Mouse (Mus musculus): Measurements from ENCODE around the gene Ptx4.
"Not testable (repeated sequence)": the region's sequence is repeated elsewhere in the genome, so short reads cannot be mapped to it uniquely, and the experiment has no call there.

The Ptx4 gene

DNA sequence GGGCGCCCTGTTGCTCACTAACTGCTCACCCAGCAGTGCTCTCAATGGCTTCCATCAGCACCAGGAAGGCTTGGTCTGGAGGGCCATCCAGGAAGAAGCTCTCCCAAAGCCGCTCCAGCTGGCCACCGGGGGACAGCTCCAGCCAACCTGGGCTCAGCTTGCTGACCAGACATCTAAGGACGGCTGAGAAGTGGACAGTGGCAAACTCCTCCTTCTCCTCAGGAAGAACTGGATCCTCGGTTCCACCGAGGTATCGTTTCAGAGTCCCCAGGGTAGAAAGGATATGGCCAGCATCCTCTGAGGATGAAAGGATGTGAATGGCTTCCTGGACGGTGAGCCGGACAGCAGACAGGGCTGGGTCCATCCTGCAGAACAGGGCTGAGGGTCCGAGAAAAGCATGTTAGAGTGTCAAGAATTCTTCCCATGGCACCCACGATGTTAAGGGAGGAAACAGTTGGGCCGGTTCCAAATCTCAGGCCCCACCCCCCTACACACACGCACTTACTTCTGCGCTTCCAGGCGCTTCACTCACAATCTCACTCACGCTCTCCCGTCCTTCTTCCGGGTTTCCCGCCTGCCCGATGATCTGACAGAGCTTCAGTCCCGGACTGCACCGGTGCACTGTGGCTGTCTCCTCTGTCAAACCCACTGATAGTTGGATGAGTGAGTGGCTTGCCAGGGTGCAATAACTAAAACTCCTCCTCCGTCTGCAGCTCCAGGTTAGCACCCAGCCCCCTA is 5.5 kb upstream of the Ptx4 start:
- in situ Hi-C loops (cut with MboI, MseI) = loop anchor here (5.0 kb wide), 1 partner anchor 157 kb away; the partner anchor contains the start of gene Ube2i

DNA sequence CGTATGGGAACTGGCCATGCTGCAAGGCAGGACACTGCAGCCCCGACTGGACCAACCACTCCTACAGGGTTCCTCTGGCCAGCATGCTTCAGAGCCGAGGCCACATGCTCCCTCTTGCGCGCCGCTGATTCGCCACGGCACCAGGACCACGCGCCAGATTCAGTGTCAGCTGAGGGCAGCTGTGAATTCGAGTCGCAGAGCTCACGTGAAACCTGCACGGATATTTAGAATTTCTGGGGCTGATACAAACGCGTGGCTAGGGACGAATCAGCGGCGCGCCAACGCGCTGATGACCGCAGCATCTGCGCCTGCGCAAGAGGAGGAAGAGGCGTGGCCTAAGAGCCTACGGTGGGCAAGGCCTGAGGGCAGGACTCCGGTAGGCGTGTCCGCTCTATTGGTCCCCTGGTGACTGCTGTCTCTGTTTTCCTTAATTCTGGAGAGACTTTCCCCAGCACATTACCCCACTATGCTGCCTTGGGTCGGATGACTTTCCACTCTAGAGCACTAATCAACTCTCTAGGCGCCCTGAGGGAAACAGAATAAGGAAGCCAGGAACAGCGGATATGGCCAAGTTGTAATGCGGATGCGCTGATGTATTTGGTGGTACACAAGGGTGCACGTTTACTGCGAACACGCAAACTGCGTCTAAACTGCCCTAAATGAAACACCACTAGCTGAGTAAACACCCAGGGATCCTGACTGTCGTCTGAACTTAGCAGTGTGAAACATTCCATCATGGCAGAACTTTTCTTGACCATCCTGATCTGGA is 4.7 kb upstream of the Ptx4 start, which contains the start of gene Telo2:
Gene Telo2, minus strand, starts transcription at position 304 of the 769 bp plus-strand sequence.
- in situ Hi-C loops (cut with MboI, MseI) = no loop called here

DNA sequence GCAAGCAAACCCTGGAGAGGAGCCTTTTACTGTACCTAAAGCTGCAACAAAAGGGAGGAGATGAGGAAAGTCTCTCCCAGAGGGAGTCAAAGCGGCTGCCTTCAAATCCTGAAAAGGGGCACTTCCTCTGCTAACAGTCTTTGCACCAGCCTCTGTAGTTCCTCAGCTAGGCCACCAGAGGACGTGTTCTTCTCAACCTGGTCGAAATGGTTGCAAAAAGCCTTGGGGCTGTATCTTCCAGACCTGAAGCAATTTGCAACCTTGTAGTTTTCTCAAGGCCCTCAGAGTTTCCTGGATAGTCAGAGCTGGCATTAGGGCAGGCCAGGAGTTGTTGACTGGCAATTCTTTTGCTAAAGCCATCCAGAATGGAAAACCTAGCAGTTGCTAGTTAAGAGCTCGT is 3.3 kb upstream of the Ptx4 start:
- in situ Hi-C loops (cut with MboI, MseI) = no loop called here

DNA sequence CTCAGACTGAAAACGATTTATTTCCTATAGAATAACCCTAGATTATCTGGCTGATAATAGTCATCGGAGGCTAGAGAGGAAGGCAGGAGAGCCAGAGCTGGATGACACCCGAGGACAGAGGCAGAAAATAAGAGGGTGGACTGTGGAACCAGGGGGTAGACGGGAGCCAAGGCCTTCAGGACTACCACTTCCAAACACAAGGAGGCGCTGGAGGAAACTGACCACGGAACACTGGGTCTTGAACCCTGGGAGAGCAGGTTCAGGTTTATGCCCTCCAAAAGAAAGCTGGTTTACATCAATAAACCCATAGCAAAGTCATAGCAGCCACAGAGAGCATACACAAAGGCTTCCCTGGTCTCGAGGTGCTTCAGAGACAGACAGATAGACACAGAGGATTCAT is 3.4 kb downstream of the Ptx4 start:
- in situ Hi-C loops (cut with MboI, MseI) = no loop called here

DNA sequence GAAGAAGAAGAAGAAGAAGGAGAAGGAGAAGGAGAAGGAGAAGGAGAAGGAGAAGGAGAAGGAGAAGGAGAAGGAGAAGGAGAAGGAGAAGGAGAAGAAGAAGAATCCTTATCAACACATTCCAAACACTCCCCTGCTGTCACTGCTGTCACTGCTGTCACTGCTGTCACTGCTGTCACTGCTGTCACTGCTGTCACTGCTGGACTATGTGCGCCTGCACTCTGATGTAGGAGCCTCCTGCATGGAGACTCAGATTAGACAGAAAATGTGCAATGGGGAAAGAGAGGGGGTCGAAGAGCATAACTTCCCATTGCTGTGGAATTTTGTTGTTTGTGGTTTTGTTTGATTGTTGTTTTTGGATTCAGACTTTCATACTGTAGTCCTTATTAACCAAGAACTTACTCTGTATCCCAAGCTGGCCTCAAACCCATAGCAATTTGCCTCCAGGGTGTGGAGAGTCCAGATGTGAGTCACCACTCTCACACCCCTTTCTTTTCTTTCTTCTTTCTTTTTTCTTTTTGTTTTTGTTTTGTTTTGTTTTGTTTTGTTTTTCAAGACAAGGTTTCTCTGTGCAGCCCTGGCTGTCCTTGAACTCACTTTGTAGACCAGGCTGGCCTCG is 5.0 kb downstream of the Ptx4 start:
- in situ Hi-C loops (cut with MboI, MseI) = not testable (repeated sequence)

DNA sequence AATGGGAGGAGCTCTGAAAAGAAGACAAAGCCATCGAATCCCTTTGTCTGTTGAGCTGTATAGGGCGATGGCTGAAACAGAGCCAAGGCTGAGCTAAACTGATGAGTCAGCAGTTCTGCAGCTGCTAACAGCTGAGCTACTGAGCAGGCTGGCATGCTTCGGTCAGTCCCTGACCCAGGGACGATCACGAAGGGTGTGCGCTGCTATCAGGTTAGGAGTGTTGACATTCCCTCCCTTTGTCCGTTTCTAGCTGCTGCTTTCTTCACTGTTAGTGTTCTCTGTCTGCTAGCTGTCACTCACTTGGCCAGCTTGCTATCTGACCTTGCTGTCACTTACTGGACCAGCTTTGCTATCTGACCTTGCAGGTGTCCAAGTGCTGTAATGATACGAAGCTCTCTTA is 6.5 kb downstream of the Ptx4 start:
- in situ Hi-C loops (cut with MboI, MseI) = no loop called here

DNA sequence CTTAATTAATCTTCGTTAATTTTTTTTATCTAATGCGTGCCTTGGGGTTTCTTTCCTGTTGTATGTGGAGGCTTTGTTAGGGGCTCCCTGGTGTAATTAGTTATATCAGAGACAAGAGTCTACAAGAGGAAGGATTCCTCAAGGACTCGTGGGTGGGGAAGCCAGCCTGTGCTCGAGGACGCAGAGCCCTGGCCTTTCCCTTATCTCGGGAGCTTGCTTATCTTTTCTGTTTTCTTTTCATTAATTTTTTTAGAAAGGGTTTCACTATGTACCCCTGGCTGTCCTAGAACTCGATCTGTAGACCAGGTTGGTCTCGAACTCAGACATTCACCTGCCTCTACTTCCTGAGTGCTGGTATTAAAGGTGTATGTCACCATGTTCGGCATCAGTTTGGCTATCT is 7.1 kb downstream of the Ptx4 start:
- in situ Hi-C loops (cut with MboI, MseI) = no loop called here

DNA sequence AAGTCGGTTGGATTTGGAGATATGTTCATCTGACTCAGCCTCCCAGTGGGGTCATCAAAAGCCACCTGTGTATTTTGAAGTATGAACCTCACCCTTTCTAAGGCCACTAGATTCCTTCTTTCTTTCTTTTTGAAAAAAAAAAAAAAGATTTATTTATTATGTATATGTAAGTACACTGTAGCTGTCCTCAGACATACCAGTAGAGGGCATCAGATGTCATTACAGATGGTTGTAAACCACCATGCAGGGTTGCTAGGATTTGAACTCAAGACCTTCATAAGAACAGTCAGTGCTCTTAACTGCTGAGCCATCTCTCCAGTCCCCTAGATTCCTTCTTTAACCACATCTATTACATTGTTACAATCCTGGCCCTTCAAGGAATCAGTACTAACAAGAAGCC is 9.5 kb downstream of the Ptx4 start:
- in situ Hi-C loops (cut with MboI, MseI) = no loop called here

DNA sequence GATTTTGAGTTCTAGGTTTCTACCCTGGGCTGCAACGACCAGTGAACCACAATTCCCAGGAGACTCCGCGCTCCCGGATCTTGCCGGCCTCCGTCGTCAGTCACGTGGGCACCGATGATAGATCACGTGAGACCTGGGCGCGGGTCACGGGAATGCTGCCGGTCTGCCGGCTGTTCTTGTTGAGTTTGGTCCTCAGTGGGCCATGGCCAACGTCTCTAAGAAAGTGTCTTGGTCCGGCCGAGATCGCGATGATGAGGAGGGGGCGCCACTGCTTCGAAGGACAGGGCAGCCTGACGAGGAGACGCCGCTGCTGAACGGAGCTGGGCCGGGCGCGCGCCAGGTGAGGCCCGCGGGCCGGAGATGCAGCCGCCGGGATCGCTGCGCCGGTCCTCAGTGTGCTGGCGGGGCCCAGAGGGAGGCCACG is 12.7 kb downstream of the Ptx4 start, which contains the start of gene Clcn7:
Gene Clcn7, plus strand, starts transcription at position 117 of the 424 bp plus-strand sequence.
- in situ Hi-C loops (cut with MboI, MseI) = no loop called here

DNA sequence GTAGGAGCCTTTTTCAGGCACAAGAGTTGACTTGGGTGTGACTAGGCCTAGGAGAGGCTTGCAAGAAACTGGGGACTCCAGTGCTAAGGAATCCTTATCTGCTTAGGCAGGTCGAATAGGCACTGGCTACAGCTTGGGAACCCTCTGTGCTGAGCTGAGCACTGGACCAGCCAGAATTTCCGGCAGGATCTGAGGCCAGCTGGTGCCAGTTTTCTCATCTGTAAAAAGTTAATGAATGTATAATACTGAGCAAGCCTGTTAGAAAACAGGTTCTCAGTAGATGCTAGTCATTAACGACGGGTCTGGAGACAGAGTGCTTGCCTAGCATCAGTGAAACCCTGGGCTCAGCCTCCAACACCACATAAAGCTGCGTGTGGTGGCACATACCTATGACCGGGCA is 15.1 kb downstream of the Ptx4 start:
- in situ Hi-C loops (cut with MboI, MseI) = no loop called here

DNA sequence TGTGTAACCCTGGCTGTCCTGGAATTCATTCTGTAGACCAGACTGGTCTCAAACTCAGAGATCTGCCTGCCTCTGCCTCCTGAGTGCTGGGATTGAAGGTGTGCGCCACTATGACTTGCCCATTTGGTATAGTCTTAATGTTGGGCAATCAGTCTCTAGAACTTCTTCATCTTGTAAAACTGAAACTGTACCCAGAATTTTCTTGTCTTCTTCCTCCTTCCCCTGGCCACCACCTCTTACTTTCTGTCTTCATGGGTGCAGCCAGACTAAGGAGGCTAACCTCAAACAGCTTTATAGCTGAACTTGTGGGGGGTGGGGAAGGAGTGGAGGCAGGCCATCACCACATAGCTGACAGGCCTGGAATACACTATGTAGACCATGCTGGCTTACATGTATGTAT is 18.2 kb downstream of the Ptx4 start:
- in situ Hi-C loops (cut with MboI, MseI) = no loop called here

DNA sequence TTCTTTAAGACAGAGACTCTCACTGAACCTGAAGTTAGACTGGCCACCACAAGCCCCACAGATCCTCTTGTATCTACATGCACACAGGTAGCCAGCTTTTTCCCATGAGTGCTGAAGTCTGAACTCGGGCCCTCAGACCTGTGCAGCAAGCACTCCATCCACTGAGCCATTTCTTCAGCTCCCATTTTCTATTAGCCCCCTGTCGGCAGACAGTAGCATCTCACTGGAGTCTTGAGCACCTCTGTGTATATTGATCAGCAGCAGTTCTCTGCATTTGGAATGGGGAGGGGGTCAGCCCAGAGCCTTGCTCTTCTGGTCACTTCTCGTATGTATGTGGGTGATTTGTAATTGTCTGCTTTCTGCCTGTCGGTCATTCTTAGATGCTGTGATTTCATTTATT is 19.4 kb downstream of the Ptx4 start:
- in situ Hi-C loops (cut with MboI, MseI) = no loop called here

DNA sequence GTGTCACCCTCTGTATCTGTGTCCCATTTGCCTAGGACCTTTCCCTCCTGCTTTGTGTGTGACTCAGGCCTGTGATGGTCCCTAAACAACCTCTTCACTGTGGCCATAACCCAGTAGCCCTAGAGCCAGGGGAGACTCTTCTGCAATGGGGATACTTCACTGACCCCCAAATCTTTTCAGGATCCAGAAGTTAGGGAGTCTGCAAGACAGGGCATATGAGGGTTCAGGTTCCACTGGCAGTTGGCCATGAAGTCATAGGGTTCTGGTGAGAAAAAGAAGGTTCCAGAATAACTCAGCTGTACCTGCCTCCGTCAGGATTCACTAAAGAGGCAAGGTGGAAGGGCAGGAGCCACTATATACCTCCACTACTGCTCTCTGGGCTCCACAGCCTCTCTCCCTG is 41.6 kb downstream of the Ptx4 start, which contains the start of gene Ccdc154:
Gene Ccdc154, plus strand, starts transcription at position 301 of the 400 bp plus-strand sequence.
- in situ Hi-C loops (cut with MboI, MseI) = no loop called here

DNA sequence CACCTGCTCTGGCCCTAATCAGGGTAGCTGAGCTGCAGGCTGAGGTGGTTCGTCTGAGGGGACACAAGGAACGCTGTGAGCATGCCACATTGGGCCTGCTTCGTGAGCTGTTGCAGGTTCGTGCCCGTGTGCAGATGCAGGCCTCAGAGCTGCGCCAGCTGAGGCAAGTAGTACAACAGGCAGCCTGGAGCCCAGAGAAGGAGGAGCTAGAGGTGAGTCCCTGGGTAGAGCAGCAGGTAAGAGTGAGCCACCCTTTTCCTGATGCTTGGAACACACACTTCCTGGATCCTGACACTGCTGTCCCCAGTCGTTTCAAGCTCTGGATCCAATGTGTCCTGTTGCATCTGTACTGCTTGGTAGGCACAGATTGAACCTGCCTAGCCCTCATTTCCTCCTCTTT is 42.8 kb downstream of the Ptx4 start:
- in situ Hi-C loops (cut with MboI, MseI) = no loop called here

DNA sequence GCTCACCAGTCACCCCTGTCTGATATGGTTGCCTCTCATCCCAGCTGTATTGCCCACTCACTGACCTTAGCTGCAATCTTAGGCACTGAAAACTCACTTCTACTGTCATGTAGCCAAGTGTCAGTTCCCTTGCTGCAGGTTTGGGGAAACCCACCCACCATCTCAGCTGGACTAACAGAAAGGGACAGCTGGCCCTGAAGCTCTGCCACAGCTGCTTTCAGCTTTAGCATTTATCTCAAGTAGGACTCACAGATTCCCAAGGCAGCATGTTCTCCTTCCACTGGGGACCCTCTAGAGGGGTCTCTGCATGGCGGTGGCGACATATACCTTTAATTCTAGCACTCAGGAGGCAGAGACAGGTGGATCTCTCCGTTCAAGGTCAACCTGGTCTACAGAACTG is 44.2 kb downstream of the Ptx4 start:
- in situ Hi-C loops (cut with MboI, MseI) = no loop called here

DNA sequence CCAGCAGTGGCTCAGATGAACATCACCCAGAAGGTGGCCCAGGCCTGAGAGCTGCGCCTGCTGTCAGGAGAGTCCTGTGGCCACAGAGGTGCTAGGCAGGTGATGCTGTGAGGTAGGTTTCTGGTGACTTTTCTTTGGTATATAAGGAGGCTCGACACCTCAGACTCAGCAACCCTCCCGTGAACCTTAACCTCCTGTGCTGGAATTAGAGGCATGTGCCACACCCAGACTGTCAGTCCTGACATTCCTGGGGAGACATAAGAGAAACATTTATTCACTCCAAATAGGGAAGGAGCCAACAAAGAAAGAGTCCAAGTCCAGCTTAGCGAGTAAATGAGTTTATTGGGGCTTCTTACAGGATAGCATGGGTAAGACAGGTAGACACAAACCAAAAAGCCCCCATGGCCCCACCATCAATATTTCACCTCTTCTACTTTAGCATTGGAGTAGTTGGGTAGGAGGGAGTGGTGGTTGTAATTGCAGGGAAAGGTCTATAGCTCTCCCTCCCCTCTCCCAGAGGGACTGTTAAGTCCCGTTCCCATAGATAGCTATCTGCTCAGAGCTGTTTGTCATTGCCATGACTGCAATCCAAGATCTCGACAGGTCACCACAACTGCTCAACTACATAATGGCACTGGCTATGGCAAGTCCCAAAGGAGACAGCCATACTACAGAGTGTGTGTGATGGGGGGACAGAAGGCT is 45.6 kb downstream of the Ptx4 start:
- in situ Hi-C loops (cut with MboI, MseI) = no loop called here

DNA sequence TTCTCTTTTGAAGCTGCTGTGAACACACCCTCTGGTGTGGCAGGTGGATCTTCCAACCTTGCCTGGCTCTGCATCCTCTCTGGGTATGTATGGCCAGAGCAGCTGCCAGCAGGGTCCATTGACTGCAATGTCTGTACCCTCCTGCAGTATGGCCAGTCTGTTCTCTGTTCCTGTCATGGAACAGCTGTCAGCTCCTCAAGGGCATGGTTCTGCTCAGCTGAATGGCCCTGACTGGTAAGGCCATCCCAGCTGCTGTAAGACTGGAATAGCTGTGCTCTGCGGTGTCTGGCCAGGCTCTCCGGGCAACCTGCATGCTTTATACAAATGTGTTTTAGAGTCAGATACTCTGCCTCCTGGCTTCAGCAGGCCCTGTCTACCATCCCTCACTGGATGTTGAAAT is 49.1 kb downstream of the Ptx4 start:
- in situ Hi-C loops (cut with MboI, MseI) = no loop called here

DNA sequence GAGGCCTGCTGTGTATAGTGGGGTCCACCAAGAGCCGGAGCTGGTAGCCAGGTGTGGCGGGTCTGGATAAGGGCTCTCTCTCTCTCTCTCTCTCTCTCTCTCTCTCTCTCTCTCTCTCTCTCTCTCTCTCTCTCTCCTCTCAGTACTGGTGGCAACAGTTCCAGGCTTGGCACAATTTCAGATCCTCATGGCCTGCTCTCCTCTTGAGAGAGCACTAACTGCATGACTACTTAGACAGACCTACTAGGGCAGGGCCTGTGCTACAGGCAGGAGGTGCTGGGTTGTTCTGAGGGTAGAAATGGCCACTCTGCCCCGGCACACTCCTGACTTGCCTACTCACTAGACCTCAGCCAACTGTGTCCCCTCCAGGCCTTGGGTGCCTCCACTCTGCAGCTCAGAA is 52.0 kb downstream of the Ptx4 start:
- in situ Hi-C loops (cut with MboI, MseI) = no loop called here
